Mouse (Mus musculus) kidney, postnatal 25 days (tissue): Measurements from ENCODE around the gene Acap3.

Source experiments
- DNase-seq, 2 experiments: peaks; one replicate each; pipeline ENCODE4 v3.0.0; 2021; ENCODE audit warnings: mixed read lengths in 2 of 2

Acap3 gene

DNA sequence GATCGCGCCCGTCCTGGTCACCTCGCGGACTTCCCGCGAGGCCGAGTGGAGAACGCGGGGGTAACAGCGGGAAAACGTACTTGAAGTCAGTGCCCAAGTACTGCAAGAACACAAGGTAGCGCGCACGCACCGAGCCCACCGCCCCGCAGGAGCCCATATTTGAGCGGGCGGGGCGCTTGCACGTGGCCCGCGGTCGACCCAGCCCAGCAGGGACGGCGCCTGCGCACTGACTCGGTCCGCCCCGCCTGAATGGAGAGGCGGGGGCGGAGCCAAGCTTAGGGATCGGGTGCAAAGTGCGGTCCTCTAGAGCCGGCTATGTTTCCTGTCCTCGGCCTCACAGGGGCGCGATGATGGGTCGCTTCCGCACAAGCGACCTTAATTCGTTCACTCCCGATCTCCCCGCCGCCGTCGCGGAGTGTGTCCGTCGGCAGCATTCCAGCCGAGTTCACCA lies at the start of gene Acap3, which contains the start of gene Pusl1:
Gene Acap3 (plus strand): TSS at position 272 of the 451 bp plus-strand sequence.
Gene Pusl1 (minus strand): TSS at position 231 of the 451 bp plus-strand sequence.
- peak; percentile 97 to 99 for DNase-seq

DNA sequence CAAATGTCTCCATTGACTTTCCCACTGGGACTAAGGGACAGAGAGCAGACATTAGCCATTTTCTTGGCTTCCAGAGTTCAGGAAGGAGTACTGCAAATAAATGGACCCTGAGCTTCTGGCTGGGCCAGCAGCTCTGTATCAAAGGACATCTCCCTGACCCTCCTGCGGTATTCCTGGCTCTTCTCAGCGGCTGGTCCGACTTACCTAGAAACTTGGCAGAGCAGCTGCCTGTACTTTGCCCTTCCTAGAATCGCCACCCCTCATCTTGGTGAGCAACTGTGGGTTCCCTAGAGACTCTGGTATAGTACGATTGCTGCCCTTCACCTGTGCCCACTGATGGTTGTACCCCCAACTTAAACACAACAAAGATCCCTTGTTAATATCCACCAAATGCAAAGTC lies 48.4 kb upstream of the Acap3 start:
- peak; percentile 66 to 86 for DNase-seq

DNA sequence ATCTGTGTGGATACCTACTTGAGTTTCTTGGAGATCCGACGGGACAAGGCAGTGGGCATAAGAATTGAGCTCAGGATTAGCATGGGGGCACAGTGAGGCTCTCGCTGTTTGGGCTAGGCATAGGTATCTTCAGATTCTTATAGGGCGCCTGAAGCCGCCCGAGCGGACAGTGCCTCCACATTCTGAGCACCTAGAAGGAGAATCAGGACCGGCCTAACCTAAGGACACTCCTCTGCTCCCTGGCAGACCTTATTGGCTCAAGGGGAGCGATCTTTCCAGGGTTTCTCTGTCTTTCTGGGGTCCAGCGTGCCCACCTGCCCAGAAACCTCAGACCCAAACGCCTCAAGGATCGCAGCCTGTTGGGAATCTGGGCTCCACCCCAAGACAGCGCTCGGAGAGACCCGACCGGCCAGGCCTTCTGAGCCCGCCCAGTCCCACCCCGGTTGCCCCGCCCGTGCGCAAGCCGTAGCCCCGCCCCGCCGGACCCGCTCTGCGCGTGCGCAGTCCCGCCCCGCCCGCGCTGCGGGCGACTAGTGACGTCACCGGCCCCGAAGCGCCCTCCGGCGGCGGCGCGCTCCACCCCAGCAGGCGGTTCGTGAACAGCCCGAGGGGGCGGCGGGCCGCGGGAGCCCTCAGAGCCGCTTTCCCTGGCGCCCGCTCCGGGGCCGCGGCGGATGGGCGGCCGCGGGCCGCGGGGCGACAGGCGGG lies 44.6 kb upstream of the Acap3 start, which contains the start of gene Dvl1:
Gene Dvl1 (plus strand): TSS at position 532 of the 708 bp plus-strand sequence.
- DNase-seq, result peak; percentile 93 to 95

DNA sequence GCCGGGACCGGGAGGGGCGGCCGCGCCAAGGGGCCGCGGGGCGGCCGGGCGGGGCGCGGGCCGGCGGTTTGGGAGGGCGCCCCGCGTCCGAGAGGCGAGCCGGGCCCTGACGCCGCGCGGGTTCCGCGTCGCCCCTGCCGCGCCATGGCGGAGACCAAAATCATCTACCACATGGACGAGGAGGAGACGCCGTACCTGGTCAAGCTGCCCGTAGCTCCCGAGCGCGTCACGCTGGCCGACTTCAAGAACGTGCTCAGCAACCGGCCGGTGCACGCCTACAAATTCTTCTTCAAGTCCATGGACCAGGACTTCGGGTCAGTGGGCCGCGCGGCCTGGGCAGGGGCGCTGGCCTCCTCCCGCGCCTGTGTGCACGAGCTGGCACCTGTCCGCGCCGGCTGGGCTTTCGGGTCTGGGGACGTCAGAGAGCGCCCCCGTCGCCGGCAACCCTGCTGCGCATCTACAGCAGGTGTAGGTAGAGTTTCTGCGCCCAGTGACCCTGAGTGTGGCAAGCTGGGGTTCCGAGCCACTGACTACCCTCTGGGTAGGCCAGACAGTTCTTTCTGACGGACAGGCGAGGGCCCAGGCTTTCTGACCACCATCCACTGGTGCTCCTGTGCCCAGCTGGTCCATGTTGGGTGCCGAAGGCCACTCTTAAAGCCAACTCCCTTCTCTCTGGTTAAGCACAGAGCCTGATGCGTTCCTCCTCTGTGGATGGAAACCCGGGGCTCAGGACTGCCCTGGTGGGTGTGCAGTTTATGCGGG lies 43.9 kb upstream of the Acap3 start:
- DNase-seq, result peak; percentile 71 to 84

DNA sequence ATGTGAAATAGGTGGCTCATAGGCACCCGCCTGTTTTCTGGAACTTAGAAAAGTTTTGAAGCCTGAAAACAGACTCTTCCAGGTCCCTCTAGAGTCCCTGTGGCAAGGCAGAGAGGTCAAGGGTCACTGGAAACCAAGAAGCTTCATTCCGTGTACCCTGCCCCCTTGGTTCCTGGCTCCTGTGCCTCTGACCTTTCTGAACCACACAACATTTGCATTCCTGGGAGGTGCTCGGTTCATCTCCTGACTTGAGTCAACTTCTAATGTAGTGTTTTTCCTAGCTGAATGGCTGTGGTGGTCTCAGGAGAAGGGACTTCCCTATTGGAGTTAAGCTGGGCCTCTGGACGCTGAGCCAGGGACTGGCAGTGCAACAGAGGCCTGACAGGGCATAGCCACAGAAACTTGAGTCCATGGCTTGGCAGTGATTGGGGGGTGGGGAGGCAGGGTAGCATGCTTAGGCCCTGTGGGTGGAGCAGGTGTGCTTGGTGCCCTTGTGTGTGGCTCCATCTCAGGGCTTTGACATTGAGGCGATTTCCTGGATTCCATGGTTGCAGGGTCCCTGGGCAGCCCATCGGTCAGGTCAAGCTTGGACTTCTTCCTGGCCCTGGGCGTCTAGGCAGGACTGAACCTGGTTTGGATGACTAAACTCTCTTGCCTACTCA lies 43.1 kb upstream of the Acap3 start:
- DNase-seq, result peak; percentile 75 to 89

DNA sequence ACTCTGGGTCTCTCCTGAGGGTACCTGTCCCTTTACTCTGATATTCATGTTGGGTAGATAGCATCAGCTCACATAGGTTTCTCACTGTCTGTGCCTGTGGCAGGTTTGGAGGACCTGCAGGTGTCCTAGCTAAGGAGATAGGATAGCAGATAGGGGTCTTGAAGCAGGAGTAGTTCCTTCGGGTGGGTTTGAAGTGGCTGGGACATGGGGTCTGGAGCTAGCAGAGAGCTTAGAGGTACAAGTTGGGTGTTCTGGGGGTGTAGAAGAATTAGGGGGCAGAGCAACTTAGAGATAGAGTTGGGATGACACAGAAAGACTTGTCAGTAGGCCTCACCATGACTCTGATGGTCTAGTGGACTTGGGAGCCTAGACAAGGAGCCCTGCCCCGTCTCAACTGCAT lies 42.2 kb upstream of the Acap3 start:
- DNase-seq, result peak in 1 of 2 experiments; percentile 14

DNA sequence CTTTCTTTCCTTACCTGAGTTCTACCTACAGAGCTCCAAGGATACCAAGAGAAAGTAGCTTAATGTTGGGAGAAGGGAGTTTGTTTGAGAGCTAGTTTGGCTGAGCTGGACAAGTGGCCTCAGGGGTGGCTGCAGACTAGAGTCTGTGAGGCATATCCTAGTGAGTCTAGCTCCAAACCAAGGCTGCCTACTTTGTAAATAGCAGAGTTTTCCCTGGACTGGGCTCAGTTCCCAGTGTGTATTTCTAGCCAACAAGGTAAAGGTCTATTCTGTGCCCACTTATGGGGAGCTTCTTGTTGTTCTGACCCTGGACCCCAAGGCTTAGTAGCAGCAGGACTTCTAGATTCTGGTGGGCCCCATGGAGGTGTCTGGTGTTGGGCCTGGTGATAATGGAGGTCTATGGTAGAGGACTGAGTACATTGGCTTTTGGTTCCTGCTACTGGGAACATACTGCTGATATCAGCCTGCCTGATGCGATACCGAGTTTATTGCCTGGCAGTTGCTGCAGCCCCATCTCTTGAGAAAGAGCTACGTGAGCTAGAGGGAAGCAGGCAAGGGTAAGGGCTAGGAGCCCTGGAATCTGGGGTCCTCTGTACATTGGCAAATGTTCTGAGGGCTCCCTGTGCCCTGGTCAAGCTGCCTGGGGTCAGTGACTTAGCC lies 41.7 kb upstream of the Acap3 start:
- DNase-seq, result peak; percentile 60 to 70

DNA sequence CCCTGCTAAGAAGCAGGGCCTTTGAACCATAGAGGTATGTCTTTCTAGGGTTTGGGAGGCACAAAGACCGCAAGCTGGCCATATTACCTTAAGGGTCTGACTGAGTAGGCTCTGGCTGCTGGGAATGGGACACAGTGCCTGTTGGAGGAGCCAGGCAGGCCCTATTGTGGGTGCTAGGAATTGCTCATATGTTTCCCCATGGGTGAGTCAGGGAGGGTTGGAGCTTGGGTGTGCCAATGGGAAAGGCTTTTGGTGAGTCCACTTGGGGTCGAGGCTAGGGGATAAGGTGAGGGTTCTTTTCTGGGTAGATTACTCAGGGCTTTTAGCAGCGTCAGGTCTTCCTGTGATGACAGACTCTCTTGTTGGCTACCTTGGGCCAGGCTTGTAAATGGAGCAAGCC lies 40.3 kb upstream of the Acap3 start:
- peak in 1 of 2 experiments; percentile 17 for DNase-seq

DNA sequence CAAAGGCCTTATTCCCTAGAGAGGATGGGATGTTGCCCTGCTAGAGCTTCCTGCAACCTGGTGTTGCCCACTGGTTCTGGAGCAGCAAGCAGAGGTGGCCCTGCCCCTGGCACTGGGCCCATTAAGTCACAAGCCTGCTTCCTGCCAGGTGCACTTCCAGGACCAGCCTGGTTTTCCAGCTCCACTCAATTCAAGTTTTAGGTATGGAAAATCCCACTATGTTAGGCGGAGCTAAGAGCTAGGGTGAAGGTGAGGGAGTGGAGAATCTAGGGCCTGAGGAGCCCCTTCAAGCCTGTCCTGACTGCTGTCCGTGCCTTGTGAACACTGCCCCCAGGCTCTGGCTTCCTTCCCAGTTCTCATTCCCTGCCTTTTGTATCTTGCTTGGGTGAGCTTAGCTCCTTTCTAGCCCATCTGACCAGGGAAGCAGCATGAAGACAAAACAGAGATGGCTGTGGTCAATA lies 39.6 kb upstream of the Acap3 start:
- DNase-seq, result peak; percentile 73 to 87

DNA sequence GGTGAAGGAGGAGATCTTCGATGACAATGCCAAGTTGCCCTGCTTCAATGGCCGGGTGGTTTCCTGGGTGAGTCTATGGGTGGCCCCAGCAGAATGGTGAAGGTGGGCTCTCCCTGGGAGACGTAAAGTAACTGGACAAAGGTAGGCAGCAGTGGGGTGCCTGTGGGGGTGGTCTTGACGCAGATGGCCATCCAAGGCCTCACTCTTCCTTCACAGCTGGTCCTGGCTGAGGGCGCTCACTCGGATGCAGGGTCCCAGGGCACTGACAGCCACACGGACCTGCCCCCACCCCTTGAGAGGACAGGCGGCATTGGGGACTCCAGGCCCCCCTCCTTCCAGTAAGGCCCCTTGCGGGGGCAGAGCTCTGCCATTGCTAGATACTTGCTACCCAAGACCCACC lies 38.2 kb upstream of the Acap3 start:
- DNase-seq, result peak in 1 of 2 experiments; percentile 41

DNA sequence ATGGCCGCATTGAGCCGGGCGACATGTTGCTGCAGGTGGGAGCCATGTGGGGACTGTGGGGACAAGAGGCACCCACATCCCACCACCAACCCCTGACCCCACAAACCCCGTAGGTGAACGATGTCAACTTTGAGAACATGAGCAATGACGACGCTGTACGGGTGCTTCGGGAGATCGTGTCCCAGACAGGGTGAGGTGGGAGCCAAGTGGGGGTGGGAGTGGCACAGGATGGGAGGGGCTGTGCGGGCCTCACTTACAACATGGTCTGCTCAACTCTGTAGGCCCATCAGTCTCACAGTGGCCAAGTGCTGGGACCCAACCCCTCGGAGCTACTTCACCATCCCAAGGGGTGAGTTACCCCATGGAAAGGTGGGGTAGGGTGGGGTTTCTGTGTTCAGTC lies 36.6 kb upstream of the Acap3 start:
- peak in 1 of 2 experiments; percentile 51 for DNase-seq

DNA sequence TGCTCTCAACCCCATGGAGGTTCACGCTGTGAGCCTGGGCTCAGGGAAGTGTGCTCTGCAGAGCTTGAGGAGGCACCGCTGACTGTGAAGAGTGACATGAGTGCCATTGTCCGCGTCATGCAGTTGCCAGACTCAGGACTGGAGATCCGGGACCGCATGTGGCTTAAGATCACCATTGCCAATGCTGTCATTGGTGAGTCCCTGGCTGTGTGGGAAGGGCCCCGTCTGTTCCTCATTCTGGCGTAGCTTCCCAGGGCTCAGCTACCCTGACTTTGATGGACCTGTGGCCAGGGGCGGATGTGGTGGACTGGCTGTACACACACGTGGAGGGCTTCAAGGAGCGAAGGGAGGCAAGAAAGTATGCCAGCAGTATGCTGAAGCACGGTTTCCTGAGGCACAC lies 35.6 kb upstream of the Acap3 start:
- DNase-seq, result peak in 1 of 2 experiments; percentile 27

DNA sequence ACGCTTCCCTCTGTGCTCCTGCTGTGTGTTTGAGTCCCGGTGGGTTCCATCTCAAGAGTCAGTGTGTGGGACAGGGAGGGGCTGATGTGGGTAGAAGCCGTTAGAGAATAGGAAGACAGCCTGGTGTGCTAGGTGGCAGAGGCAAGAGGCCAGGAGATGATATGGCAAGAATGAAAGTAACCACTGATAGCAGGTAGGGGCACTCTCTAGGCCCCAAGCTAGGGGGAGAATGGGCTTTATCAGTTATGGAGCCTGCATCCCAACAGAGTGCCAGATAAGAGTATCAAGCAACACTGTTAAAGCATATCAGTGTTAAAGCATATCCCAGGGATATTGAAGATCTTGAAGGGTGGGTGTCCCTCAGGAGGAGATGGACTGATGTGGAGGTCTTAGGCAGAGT lies 34.7 kb upstream of the Acap3 start:
- no peak for DNase-seq

DNA sequence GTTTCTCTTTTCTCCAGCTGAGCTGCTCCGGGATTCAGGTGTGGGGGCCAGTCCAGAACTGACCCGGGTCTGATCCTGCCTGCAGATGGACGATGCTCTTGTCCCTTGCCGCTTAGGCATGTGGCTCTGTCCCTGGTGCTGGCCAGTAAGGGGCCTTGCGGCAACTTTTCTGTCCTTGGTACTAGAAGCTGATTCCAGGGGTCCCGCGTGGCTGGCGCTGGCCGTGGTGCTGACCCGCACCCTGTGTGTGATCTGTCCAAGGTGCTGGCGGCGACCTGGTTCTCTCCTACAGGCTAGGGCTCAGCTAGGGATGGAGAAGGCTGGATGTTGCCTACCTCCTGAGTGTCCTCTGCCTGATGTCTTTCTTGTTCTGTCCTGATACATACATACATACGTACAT lies 32.3 kb upstream of the Acap3 start:
- DNase-seq, result peak; percentile 61 to 66

DNA sequence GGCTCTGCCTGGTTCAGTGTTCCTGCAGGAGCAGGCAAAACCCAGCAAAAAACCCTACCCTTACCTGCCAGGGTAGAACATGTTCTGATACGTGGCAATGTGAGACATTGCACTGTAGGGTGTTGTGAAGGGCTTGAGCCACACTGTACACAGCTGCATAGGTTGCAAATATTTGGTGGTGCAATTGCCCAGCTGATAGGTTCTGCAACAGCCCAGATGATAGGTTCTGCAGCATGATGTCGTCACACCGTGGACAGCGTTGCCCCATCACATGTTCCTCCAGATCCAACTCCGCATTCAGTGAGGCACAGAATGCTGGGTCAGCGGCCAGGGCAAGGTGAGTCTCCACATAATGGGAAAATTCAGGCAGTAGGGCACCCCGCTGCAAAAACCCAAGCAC lies 29.8 kb upstream of the Acap3 start:
- DNase-seq, result no peak

DNA sequence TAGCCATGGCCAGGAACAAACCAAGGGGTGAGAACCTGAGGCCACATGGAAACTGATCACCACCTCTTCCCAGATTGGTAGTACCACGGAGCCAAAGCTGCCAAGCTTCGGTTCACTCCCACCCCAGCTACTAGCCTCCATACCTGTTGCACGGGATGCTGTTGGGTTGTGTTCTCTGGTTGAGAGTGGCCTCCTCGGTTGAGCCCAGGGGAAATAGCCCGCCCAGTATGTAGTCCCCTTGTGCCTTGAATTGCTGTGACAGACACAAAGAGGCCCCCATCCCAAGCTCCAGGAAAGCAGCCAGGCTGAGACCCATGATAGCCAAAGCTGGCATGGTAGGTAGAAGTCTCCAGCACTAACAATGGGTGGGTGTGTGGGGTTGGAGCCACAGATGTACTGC lies 28.6 kb upstream of the Acap3 start, which contains the start of gene Tas1r3:
Gene Tas1r3 (minus strand): TSS at position 362 of the 400 bp plus-strand sequence.
- no peak for DNase-seq

DNA sequence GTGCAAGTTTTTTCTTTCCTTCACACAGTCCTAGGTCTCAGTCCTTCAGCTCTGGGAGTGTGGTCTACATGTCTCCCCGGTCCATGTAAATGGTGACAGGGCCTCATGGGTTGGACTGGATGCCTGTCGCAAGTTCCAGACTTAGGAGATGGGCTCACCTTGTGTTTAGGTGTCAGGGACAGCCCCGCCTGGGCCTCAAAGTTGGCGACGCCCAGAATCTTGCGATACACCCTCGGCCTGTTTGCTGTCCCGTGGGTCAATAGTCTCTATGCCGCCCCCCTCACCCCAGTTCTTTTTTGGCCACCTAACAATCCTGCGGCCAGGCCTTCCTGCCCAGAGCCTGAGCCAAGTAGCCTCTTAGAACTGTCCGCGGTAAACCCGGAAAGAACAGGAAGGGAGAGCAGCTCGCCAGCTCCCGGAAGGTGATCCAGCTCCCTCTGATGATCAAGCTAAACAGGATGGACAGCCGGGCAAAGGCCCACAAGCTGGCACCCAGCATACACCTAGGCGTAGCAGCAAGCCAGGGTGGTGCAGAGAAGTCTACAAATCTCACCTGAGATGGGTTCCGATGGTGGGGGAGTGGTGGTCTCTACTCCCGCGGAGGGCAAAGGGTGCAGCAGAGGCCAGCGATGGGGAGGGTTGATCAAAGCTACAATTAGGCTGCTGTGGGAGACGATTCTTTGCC lies 22.9 kb upstream of the Acap3 start:
- DNase-seq, result peak; percentile 51 to 70

DNA sequence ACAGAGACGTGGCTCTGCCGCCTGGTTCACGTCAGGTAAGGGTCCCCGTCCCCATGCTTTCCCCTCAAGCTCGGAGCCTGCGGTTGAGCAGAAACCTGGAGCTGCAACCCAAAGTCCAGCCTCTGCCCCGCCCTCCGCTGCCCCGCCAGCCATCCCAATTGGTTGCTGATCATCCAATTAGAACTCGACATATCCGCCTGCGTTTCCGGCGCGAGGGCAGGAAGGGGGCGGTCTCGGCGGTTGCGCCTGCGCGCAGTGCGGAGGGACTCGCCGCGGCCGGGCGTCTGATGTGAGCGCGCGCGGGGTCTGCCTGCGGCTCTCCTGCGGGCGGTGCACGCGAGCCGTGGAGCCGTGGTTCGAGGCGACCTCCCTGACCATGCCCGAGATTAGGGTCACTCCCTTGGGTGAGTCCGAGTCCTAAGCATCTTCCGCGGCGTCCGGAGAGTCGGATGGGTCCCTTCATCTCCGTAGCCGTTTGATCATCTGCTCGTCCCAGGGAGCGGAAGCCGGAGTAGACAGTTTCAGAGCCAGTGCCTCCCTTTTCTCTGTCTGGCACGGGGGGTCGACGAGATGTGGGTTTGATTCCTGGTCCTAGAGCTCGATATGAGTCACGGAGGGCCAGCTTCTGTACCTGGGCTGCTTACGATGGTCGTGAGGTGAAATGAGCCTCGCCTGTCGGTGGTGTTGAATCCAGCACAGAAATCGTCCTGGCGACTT lies 22.1 kb upstream of the Acap3 start, which contains the start of the genes Cptp and Ints11:
Gene Cptp (minus strand): TSS at position 124 of the 717 bp plus-strand sequence.
Gene Ints11 (plus strand): TSS at position 230 of the 717 bp plus-strand sequence.
- DNase-seq, result peak; percentile 97 to 98

DNA sequence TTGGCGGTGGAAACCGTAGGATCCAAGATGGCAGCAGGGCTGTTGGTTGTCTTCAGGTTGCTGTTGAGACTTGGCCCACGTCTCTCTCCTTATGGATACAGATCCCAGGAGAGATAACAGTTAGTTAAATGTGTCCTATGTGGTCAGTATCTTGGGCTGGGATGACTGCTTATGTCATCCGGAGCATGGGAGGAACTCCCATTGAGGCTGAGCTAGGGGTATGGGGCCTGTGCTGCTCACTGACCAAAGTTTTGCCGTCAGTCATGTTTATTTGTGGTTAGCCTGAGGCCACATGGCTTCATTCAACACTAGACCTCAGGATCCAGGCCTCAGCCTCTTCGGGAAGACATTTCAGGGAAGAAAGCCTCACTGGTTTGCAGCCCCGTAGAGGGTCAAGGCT lies 20.2 kb upstream of the Acap3 start:
- no peak for DNase-seq

DNA sequence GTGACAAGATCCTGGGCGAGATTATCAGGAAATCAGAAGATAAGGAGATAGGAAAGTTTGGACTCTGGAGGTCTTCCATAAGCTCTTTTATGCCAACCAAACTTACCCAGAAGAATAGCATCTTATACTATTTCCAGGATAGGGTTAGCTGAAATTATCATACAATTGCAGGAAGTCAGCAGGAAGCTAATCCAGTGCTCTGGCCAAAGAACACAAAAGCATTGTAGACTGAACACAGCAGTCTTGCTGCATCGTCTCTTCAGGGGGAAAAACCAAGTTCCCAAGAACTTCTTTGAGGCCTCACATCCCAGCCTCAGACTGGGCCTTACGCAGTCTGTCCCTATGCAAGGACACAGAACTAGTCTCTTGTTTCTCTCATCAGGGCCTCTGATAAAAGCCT lies 8.0 kb upstream of the Acap3 start:
- peak in 1 of 2 experiments; percentile 36 for DNase-seq

DNA sequence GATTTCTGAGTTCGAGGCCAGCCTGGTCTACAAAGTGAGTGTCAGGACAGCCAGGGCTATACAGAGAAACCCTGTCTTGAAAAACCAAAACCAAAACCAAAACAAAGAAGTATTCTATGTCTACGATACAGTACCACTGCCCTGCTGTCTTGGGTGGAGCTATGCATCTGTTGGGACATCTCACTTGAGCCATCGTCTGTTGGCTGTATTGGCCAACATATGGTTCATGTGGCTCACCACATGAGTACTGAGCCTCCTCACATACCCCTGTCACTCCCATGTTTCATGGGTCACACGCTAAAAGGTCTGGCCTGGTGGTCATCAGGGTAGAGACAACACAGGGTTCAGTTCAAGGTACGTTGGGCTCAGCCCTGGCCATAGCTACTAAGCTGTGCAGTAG lies 5.3 kb upstream of the Acap3 start:
- no peak for DNase-seq
